Mouse (Mus musculus): ENCODE measurements around the gene Olfr910. TPM values are rescaled to one million over a fixed set of nuclear protein-coding genes. Genes with fewer than 3 reads are reported as not detected.

The Olfr910 gene
- polyA plus RNA-seq (2015; fragmentation: Nextera tagmentation; extraction: Ambion mirVana), result not detected in 2 replicates

- Histone ChIP-seq H3K4me2 (no peak within 1 kb of the TSS), H3K27me3 (no peaks in the 10 kb centered on the region), H3K9ac (no peak within 1 kb of the TSS), H3K27ac (no peak within 1 kb of the TSS), H3K36me3 (no peaks in the 10 kb centered on the region), H3K4me3 (no peak within 1 kb of the TSS), H3K4me1 (replicated peaks) (no peaks in the 10 kb centered on the region), H3K9me3 (no peaks in the 10 kb centered on the region)
- no peak for ATAC-seq (ENCODE audit: low FRiP score)
- 95% methylated on average over 2 of the region's 2 CpGs for WGBS
These were observed at the start of gene Olfr910 for GRCm38 (mm10) chr9:38537549-38537948. Gene Olfr910 (plus strand): TSS chr9:38537849.

GRCm38 (mm10) chr9:38495501-38495900 lies 42.1 kb upstream of the Olfr910 start, which contains the start of gene Olfr907:
Gene Olfr907 (plus strand): TSS chr9:38495801.
- WGBS, result 92% methylated on average over 2 of the region's 2 CpGs
- H3K4me3 ChIP-seq, result no peak within 1 kb of the TSS
- no peak within 1 kb of the TSS for H3K27ac ChIP-seq
- H3K36me3 ChIP-seq, result no peaks in the 10 kb centered on the region
- no peak for ATAC-seq (ENCODE audit: low FRiP score)
- no peaks in the 10 kb centered on the region for H3K27me3 ChIP-seq
- H3K4me1 ChIP-seq (replicated peaks), result no peaks in the 10 kb centered on the region
- no peak within 1 kb of the TSS for H3K4me2 ChIP-seq
- H3K9ac ChIP-seq, result no peak within 1 kb of the TSS
- no peaks in the 10 kb centered on the region for H3K9me3 ChIP-seq

- Histone ChIP-seq H3K9me3 (no peaks in the 10 kb centered on the region), H3K9ac (no peak overlapping the region), H3K27me3 (no peaks in the 10 kb centered on the region), H3K36me3 (no peaks in the 10 kb centered on the region), H3K27ac (no peak overlapping the region), H3K4me1 (replicated peaks) (no peaks in the 10 kb centered on the region), H3K4me2 (no peak overlapping the region), H3K4me3 (no peak overlapping the region)
- no peak for ATAC-seq (ENCODE audit: low FRiP score)
- 83% methylated on average over 2 of the region's 2 CpGs for WGBS
These were observed 25.3 kb upstream of the Olfr910 start for GRCm38 (mm10) chr9:38512353-38512752.

GRCm38 (mm10) chr9:38521280-38521679 lies 16.4 kb upstream of the Olfr910 start, which contains the start of gene Olfr911-ps1:
Gene Olfr911-ps1 (plus strand): TSS chr9:38521580.
- Histone ChIP-seq H3K9me3 (no peaks in the 10 kb centered on the region), H3K4me3 (no peak within 1 kb of the TSS), H3K9ac (no peak within 1 kb of the TSS), H3K4me1 (replicated peaks) (no peaks in the 10 kb centered on the region), H3K27me3 (no peaks in the 10 kb centered on the region), H3K27ac (no peak within 1 kb of the TSS), H3K4me2 (no peak within 1 kb of the TSS), H3K36me3 (no peaks in the 10 kb centered on the region)
- WGBS, result 89% methylated on average over 1 of the region's 1 CpGs
- no peak for ATAC-seq (ENCODE audit: low FRiP score)

GRCm38 (mm10) chr9:38579878-38580277 lies 42.2 kb downstream of the Olfr910 start, which contains the start of gene Olfr912:
Gene Olfr912 (plus strand): TSS chr9:38580178.
- Histone ChIP-seq H3K4me3 (no peak within 1 kb of the TSS), H3K36me3 (no peaks in the 10 kb centered on the region), H3K9ac (no peak within 1 kb of the TSS), H3K4me1 (replicated peaks) (no peaks in the 10 kb centered on the region), H3K27ac (no peak within 1 kb of the TSS), H3K9me3 (no peaks in the 10 kb centered on the region), H3K4me2 (no peak within 1 kb of the TSS), H3K27me3 (no peaks in the 10 kb centered on the region)
- 86% methylated on average over 1 of the region's 1 CpGs for WGBS
- no peak for ATAC-seq (ENCODE audit: low FRiP score)

Other genes with a start within 250 kb of the Olfr910 start
- gene Olfr896-ps1, start 246.7 kb upstream of the Olfr910 start, polyA plus RNA-seq (2015; fragmentation: Nextera tagmentation; extraction: Ambion mirVana), result not detected in 2 replicates
- gene Olfr25, start 208.8 kb upstream of the Olfr910 start, polyA plus RNA-seq (2015; fragmentation: Nextera tagmentation; extraction: Ambion mirVana), result not detected in 2 replicates
- not detected in 2 replicates for gene Olfr898, start 189.4 kb upstream of the Olfr910 start, polyA plus RNA-seq (2015; fragmentation: Nextera tagmentation; extraction: Ambion mirVana)
- not detected in 2 replicates for gene Olfr250, start 171.0 kb upstream of the Olfr910 start, polyA plus RNA-seq (2015; fragmentation: Nextera tagmentation; extraction: Ambion mirVana)
- not detected in 2 replicates for gene Olfr251, start 160.8 kb upstream of the Olfr910 start, polyA plus RNA-seq (2015; fragmentation: Nextera tagmentation; extraction: Ambion mirVana)
- gene Olfr147, start 136.2 kb upstream of the Olfr910 start, polyA plus RNA-seq (2015; fragmentation: Nextera tagmentation; extraction: Ambion mirVana), result not detected in 2 replicates
- gene Olfr901, start 108.4 kb upstream of the Olfr910 start, polyA plus RNA-seq (2015; fragmentation: Nextera tagmentation; extraction: Ambion mirVana), result not detected in 2 replicates
- gene Olfr902, start 90.2 kb upstream of the Olfr910 start, polyA plus RNA-seq (2015; fragmentation: Nextera tagmentation; extraction: Ambion mirVana), result not detected in 2 replicates
- gene Olfr904, start 74.7 kb upstream of the Olfr910 start, polyA plus RNA-seq (2015; fragmentation: Nextera tagmentation; extraction: Ambion mirVana), result not detected in 2 replicates
- not detected in 2 replicates for gene Olfr905, start 66.7 kb upstream of the Olfr910 start, polyA plus RNA-seq (2015; fragmentation: Nextera tagmentation; extraction: Ambion mirVana)
- gene Olfr906, start 50.8 kb upstream of the Olfr910 start, polyA plus RNA-seq (2015; fragmentation: Nextera tagmentation; extraction: Ambion mirVana), result not detected in 2 replicates
- not detected in 2 replicates for gene Olfr907, start 42.0 kb upstream of the Olfr910 start, polyA plus RNA-seq (2015; fragmentation: Nextera tagmentation; extraction: Ambion mirVana)
- not detected in 2 replicates for gene Olfr911-ps1, start 16.3 kb upstream of the Olfr910 start, polyA plus RNA-seq (2015; fragmentation: Nextera tagmentation; extraction: Ambion mirVana)
- not detected in 2 replicates for gene Olfr912, start 42.3 kb downstream of the Olfr910 start, polyA plus RNA-seq (2015; fragmentation: Nextera tagmentation; extraction: Ambion mirVana)
- gene Olfr913, start 54.9 kb downstream of the Olfr910 start, polyA plus RNA-seq (2015; fragmentation: Nextera tagmentation; extraction: Ambion mirVana), result not detected in 2 replicates
- gene Olfr914, start 67.3 kb downstream of the Olfr910 start, polyA plus RNA-seq (2015; fragmentation: Nextera tagmentation; extraction: Ambion mirVana), result not detected in 2 replicates
- not detected in 2 replicates for gene Olfr916, start 122.0 kb downstream of the Olfr910 start, polyA plus RNA-seq (2015; fragmentation: Nextera tagmentation; extraction: Ambion mirVana)
- not detected in 2 replicates for gene Olfr917, start 128.0 kb downstream of the Olfr910 start, polyA plus RNA-seq (2015; fragmentation: Nextera tagmentation; extraction: Ambion mirVana)
- gene Olfr918, start 136.8 kb downstream of the Olfr910 start, polyA plus RNA-seq (2015; fragmentation: Nextera tagmentation; extraction: Ambion mirVana), result not detected in 2 replicates
- gene Olfr919, start 165.8 kb downstream of the Olfr910 start, polyA plus RNA-seq (2015; fragmentation: Nextera tagmentation; extraction: Ambion mirVana), result not detected in 2 replicates
- gene Vwa5a, start 180.4 kb downstream of the Olfr910 start, polyA plus RNA-seq (2015; fragmentation: Nextera tagmentation; extraction: Ambion mirVana), result 8.6 and 9.1 TPM in 2 replicates
- gene Olfr920, start 214.4 kb downstream of the Olfr910 start, polyA plus RNA-seq (2015; fragmentation: Nextera tagmentation; extraction: Ambion mirVana), result not detected in 2 replicates
- not detected in 2 replicates for gene Olfr921, start 235.2 kb downstream of the Olfr910 start, polyA plus RNA-seq (2015; fragmentation: Nextera tagmentation; extraction: Ambion mirVana)